Mouse (Mus musculus) stomach, postnatal 0 days (tissue): ENCODE results near the gene Stat6. TPM values are rescaled to one million over a fixed set of nuclear protein-coding genes. Genes with fewer than 3 reads are reported as not detected.
A peak's percentile ranks its signal among the peaks of the same experiment; 100 is the strongest.

ENCODE experiments used
- ATAC-seq: fragments of 200-750 bp; cut with Nextera tagmentation; 2 replicates; pipeline ENCODE4 v1.8.0; 2017; ENCODE audit not compliant: low FRiP score, low TSS enrichment
- DNase-seq: peaks from one replicate; pipeline ENCODE4 v3.0.0-alpha.2; 2016; ENCODE audit warnings: low spot score
- H3K27ac ChIP-seq: fragments of 300-500 bp; sonication (generic); replicated peaks from 2 replicates; pipeline ENCODE4 v1.5.1; 2014; ENCODE audit warnings: mild to moderate bottlenecking, control low read depth
- H3K27me3 ChIP-seq: fragments of 300-500 bp; sonication (generic); 2 replicates; pipeline ENCODE4 v1.6.1; 2014; ENCODE audit warnings: low read length; ENCODE audit not compliant: control insufficient read depth, insufficient read depth
- H3K36me3 ChIP-seq: fragments of 300-500 bp; sonication (generic); 2 replicates; pipeline ENCODE4 v1.6.1; 2014; ENCODE audit warnings: low read length, mixed read lengths; ENCODE audit not compliant: control insufficient read depth, insufficient read depth
- H3K4me1 ChIP-seq: fragments of 300-500 bp; sonication (generic); replicated peaks from 2 replicates; pipeline ENCODE4 v1.6.1; 2014; ENCODE audit warnings: antibody characterized with exemption; ENCODE audit not compliant: control insufficient read depth, insufficient read depth
- H3K4me2 ChIP-seq: fragments of 300-500 bp; sonication (generic); replicated peaks from 2 replicates; pipeline ENCODE4 v1.6.1; 2014; ENCODE audit warnings: low read depth, mild to moderate bottlenecking, control low read depth, moderate library complexity
- H3K4me3 ChIP-seq: fragments of 300-500 bp; sonication (generic); 2 replicates; pipeline ENCODE4 v1.5.1; 2014; ENCODE audit warnings: low read depth, low read length, control low read depth
- H3K9ac ChIP-seq: fragments of 300-500 bp; sonication (generic); 2 replicates; pipeline ENCODE4 v1.6.1; 2014; ENCODE audit warnings: mild to moderate bottlenecking, low read length, control low read depth, mixed read lengths
- H3K9me3 ChIP-seq: fragments of 300-500 bp; sonication (generic); 2 replicates; pipeline ENCODE4 v1.6.1; 2016; ENCODE audit warnings: low read length; ENCODE audit not compliant: control insufficient read depth
- CTCF ChIP-seq: IDR thresholded peaks from 2 replicates; pipeline ENCODE4 v1.5.1; 2016; ENCODE audit warnings: antibody characterized with exemption, low read depth, mild to moderate bottlenecking, moderate library complexity
- EP300 ChIP-seq: optimal IDR thresholded peaks from 2 replicates; pipeline ENCODE3; 2016; ENCODE audit warnings: antibody characterized with exemption
- WGBS: fragments of 180-500 bp; shearing (Covaris S2); extraction: QIAGEN DNeasy Blood & Tissue Kit; methylation state at CpG from one replicate; pipeline ENCODE4 v1.1.7; 2014; 5-methylcytosine and 5-hydroxymethylcytosine counted together
- polyA plus RNA-seq: library from polyadenylated mRNA; unstranded; fragments of >200 nt; fragmentation: Nextera tagmentation; extraction: Ambion mirVana; gene quantifications from 2 replicates; pipeline ENCODE4 v1.2.1, GENCODE M21; 2015

The Stat6 gene
- polyA plus RNA-seq, 1 experiment from 2014 or later, result 31.4 TPM

DNA sequence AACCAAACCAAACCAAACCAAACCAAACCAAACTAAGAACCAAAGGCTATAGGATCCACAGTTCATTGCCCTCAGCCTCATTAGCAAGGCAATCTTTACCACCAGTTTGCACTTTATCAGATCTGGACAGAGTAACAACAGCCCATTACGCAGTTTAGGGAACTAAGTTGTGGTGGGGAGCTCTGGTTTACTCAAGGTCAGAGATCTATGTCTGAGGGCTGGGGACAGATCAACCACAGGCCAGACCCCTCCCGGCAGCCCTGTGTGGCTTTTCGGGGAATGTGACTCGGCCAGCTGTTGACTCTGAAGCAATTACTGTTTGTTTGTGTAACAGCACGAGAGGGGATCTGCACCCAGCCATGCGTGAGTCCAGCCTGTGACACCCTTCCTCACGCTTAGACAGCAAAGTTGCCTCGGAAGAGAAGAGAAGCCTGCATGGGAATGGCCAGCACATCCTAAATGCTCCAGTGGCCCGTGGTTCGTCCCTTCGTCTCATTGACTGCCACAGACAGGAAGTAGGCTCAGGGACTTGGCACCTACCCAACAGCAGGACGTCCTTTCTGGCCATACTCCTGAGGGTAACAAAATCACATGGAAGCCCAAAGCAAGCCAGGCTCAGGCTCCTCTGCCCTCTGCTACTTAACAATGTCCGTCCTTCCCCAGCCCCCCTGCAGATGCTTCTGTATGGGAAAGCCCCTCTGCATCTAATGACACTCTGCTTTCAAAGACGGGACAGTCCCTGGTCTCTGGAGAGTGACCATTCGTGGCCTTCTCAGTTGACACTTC is 38.1 kb upstream of the Stat6 start:
- Histone ChIP-seq H3K4me3 (no peak overlapping the region), H3K9ac (no peak overlapping the region), H3K36me3 (peaks cover 9% of the 10 kb centered on the region), H3K4me2 (no peak overlapping the region), H3K9me3 (no peaks in the 10 kb centered on the region), H3K27ac (peak overlapping the region; percentile 88), H3K4me1 (peaks cover 14% of the 10 kb centered on the region), H3K27me3 (no peaks in the 10 kb centered on the region)
- ATAC-seq (peak; percentile 6; the same call in 1 of the 2 replicates), DNase-seq (peak; percentile 58)
- TF ChIP-seq EP300 (no peak), CTCF (no peak)
- WGBS, result 36% methylated on average over 15 of the region's 15 CpGs

DNA sequence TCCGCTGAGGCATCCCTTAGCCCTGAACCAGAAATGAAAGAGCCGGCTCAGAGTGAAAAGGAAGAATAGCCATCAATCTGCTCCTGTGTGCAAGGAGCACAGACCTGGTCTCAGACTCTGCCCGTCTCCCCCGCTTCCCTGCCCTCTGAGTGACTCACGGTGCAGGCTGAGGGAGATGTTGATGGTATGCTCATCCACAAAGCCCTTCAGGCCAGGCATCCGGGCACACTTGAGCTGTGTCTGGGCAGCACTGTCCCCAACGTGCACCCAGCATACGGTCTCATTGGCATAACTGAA is 37.6 kb upstream of the Stat6 start:
- Histone ChIP-seq H3K9ac (no peak overlapping the region), H3K9me3 (no peaks in the 10 kb centered on the region), H3K4me3 (no peak overlapping the region), H3K36me3 (peaks cover 13% of the 10 kb centered on the region), H3K4me2 (no peak overlapping the region), H3K4me1 (peaks cover 14% of the 10 kb centered on the region), H3K27me3 (no peaks in the 10 kb centered on the region), H3K27ac (peak overlapping the region; percentile 88)
- ATAC-seq (no peak), DNase-seq (no peak)
- TF ChIP-seq EP300, result no peak
- no peak for TF ChIP-seq CTCF
- 74% methylated on average over 8 of the region's 8 CpGs for WGBS

DNA sequence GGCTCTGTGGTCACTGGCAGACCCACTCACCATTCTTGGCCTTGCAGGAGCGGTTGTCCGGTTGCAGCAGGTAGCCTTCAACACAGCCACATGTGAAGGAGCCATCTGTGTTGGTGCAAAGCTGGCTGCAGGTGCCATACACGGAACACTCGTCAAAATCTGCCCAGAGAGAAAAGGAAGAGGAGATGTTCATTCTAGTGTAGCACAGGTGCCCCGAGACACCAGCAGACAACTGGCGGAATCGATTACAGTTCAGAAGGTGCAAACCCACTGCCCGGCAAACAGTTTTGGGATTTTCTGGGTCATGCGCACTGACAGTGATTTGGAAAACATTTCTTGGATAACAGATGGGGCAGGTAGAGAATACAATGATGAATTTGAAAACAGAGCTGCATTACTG is 37.0 kb upstream of the Stat6 start:
- no peak for TF ChIP-seq CTCF
- TF ChIP-seq EP300, result no peak
- peaks cover 10% of the 10 kb centered on the region for H3K4me1 ChIP-seq
- H3K27ac ChIP-seq, result no peak overlapping the region
- ATAC-seq (no peak), DNase-seq (no peak)
- H3K27me3 ChIP-seq, result no peaks in the 10 kb centered on the region
- H3K4me2 ChIP-seq, result no peak overlapping the region
- no peak overlapping the region for H3K9ac ChIP-seq
- H3K36me3 ChIP-seq, result peaks cover 13% of the 10 kb centered on the region
- H3K4me3 ChIP-seq, result no peak overlapping the region
- H3K9me3 ChIP-seq, result no peaks in the 10 kb centered on the region
- WGBS, result 95% methylated on average over 9 of the region's 9 CpGs

DNA sequence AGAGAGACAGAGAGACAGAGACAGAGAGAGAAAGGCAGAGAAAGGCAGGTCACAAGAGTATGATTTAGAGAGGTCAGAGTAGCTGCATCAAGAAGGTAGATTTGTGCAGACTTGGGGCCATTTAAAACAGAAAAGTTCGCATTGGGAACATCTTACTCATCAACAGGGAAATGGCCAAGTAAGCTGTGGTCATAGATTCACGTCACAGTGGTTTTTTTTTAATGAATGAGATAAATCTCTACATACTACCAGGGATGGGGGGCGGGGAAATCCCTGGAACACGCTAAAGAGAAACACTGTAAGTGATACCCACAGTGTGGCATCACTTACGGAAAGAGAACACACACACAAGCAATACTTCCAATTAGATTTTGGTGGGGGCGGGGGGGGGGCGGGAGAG is 35.7 kb upstream of the Stat6 start:
- H3K36me3 ChIP-seq, result peaks cover 22% of the 10 kb centered on the region
- no peak overlapping the region for H3K4me3 ChIP-seq
- H3K27ac ChIP-seq, result no peak overlapping the region
- H3K9me3 ChIP-seq, result no peaks in the 10 kb centered on the region
- no peak for TF ChIP-seq CTCF
- no peak for TF ChIP-seq EP300
- DNase-seq (no peak), ATAC-seq (no peak)
- H3K9ac ChIP-seq, result no peak overlapping the region
- whole genome bisulfite sequencing, result 86% methylated on average over 7 of the region's 7 CpGs
- H3K4me1 ChIP-seq, result peaks cover 7% of the 10 kb centered on the region
- H3K27me3 ChIP-seq, result no peaks in the 10 kb centered on the region
- no peak overlapping the region for H3K4me2 ChIP-seq

DNA sequence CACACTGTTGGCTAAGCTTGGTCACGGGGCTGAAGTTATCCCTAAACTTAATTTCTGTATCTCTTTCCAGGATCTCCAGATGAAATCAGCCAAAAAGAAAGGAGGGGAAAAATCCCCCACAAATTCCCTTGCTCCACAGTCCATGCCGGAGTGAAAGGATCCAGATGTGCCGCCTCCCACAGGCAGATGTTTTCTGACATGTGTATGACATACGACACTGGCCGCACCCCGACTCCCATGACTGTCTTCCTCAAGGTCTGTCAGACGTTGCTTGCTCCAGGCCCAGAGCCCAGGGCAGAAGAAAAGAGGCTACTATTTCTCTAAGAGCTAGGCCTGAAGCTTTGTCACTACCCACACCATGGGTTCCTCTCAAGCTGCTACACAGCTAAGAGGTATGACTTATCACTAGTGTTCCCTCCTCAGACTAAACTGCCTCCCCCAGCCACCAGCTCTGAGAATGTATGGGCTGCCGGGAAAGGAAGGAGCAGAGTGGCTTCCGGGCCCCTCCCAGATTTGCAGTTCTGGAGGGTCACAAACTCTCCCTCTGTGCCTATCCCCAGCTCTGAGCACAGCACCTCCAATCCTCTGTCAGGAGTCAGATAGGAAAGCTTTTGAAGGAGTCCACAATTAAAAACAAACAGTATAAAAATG is 33.2 kb upstream of the Stat6 start:
- ATAC-seq, result no peak; the same call in 1 of the 2 replicates

DNA sequence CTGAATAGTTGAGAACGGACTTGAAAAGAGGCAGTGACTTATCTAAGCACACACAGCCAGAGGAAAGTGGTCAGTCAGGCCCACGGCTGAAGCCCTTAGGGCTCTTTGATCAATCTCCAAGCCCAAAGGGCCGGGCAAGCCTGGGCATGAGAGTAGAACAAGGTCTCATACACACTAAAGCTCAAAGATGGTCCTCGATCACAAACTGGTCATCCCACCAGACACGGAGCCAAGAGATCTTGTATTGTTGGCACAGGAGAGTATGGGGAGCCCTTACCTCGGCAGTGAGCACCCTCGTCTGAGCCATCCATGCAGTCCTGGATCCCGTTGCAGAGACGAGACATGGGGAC is 32.7 kb upstream of the Stat6 start:
- Histone ChIP-seq H3K27me3 (no peaks in the 10 kb centered on the region), H3K9ac (no peak overlapping the region), H3K36me3 (peaks cover 20% of the 10 kb centered on the region), H3K4me1 (peaks cover 1% of the 10 kb centered on the region; the same call in 1 of the 2 replicates), H3K9me3 (no peaks in the 10 kb centered on the region), H3K4me3 (no peak overlapping the region), H3K27ac (peak overlapping the region; percentile 67; the same call in 1 of the 2 replicates), H3K4me2 (no peak overlapping the region)
- TF ChIP-seq EP300, result no peak
- TF ChIP-seq CTCF, result no peak
- DNase-seq (no peak), ATAC-seq (no peak)
- 64% methylated on average over 9 of the region's 9 CpGs for WGBS

More for the DNA sequence above, 33.2 kb upstream of the Stat6 start:
- peak; percentile 14 for DNase-seq
- Histone ChIP-seq H3K4me3 (no peak overlapping the region), H3K4me1 (peaks cover 5% of the 10 kb centered on the region; the same call in 1 of the 2 replicates), H3K9me3 (no peaks in the 10 kb centered on the region), H3K36me3 (peaks cover 24% of the 10 kb centered on the region), H3K27me3 (no peaks in the 10 kb centered on the region), H3K9ac (no peak overlapping the region), H3K27ac (peak overlapping the region; percentile 67), H3K4me2 (no peak overlapping the region)
- TF ChIP-seq CTCF (no peak), EP300 (no peak)
- 36% methylated on average over 9 of the region's 9 CpGs for WGBS
